Mouse (Mus musculus) heart, postnatal 0 days (tissue): ENCODE measurements around the gene Bdh2.

Experiments
- CTCF ChIP-seq: IDR thresholded peaks from 2 replicates; pipeline ENCODE4 v1.5.1; 2016; ENCODE audit warnings: antibody characterized with exemption, control low read depth, low read depth
- EP300 ChIP-seq: IDR thresholded peaks from 2 replicates; pipeline ENCODE4 v1.6.1; 2016; ENCODE audit warnings: antibody characterized with exemption, low read depth

DNA sequence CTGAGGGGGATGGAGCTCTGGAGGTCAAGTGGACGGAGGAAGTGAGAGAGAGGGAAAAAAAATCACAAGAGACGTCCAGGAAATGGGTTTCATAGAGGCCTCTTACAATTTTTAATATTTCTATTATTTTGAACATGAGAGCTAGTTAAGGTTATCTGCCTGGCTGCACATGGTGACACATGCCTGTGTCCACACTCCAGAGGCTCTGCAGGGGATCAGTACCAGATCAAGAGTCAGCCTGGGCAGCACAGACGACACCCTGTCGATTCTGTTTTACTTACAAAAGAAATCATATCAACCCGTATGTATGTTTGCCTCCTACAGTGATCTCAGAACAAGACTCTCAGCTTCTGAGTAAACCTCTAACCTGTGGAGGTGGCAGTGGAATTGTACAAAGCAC lies 12.4 kb upstream of the Bdh2 start:
- TF ChIP-seq CTCF, result no peak
- no peak for TF ChIP-seq EP300
